Mouse (Mus musculus): ENCODE data around the gene Rex1bd. TPM values are rescaled to one million over a fixed set of nuclear protein-coding genes. Genes with fewer than 3 reads are reported as not detected.
A peak's percentile ranks its signal among the peaks of the same experiment; 100 is the strongest.

Gene Rex1bd
- polyA plus RNA-seq, 1 experiment from 2014 or later: 164 TPM

DNA sequence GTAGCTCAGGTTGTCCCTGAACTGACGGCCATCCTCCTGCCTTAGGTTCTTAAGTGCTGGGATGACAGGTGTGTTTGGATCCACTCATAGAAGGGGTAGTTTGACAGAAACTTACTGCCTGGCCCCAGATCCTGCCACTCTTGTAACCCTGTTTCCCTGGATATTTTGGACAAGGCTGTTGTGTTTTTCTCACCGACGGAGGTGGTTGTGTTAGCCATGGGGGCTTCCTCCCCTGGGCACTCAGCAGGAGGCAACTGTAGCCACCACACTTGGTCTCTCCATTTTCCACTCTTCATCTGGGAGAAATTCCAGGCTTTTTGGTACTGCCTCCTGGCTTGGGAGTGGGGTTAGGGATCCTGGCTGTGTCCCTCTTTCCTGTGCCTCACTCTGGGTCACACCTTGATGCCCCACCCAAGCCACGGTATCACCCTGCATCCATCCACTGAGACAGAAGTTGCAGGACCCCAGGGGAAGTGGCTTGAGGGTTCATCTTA lies 33.5 kb upstream of the Rex1bd start:
- Histone ChIP-seq H3K4me2 (peak overlapping the region; percentile 82), H3K9ac (peak overlapping the region; percentile 68), H3K27ac (peak overlapping the region; percentile 93; the same call in 1 of the 2 replicates), H3K4me3 (peak overlapping the region; percentile 77), H3K36me3 (replicated peaks) (peaks cover 15% of the 10 kb centered on the region), H3K27me3 (replicated peaks) (no peaks in the 10 kb centered on the region), H3K4me1 (peaks cover 48% of the 10 kb centered on the region), H3K9me3 (no peaks in the 10 kb centered on the region)
- no peak for ATAC-seq (replicated peaks)
- WGBS: 11% methylated on average over 4 of the region's 4 CpGs

DNA sequence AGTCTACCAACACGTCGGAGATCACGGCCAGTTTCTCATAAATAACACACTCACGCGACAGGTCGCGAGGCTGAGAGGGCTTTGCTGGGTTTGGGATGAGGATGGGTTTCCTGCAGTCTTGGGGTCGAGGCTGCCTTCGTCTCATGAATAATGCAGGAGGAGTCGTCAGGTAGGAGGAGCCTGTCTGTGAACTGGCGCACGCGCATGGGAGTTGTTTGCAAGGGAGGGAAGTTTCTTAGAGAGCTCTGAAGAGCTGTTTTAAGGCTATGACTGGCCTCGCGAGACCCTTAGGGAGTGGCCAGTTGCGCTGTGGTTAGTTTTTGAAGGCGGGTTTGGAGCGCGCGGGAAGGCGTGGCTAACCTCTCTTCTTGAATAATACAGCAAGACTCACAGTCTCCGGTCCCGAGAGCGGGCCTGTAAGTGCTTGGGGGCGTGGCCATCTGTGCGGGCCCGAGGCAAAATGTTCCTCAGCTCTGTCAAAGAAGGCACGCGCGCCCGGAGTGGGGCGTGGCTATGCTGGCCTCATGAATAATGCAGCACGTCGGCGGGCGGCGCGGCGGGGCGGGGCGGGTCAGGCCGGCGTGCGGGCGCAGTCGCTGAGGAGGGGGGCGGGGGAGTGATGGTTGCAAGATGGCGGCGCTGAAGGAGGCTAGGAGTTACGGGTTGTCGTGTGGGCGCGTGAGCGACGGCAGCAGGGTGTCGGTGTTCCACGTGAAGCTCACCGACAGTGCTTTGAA lies 32.7 kb upstream of the Rex1bd start, which contains the start of gene Ell:
Gene Ell, plus strand, starts transcription at position 381 of the 737 bp plus-strand sequence.
- Histone ChIP-seq H3K4me1 (peaks cover 46% of the 10 kb centered on the region), H3K4me2 (peak within 1 kb of the TSS; percentile 82), H3K36me3 (replicated peaks) (peaks cover 22% of the 10 kb centered on the region), H3K4me3 (peak within 1 kb of the TSS; percentile 77), H3K27me3 (replicated peaks) (no peaks in the 10 kb centered on the region), H3K9me3 (no peaks in the 10 kb centered on the region), H3K9ac (peak within 1 kb of the TSS; percentile 68), H3K27ac (peak within 1 kb of the TSS; percentile 93)
- under 1% methylated on average over 58 of the region's 58 CpGs for WGBS
- peak; percentile 87 for ATAC-seq (replicated peaks)

DNA sequence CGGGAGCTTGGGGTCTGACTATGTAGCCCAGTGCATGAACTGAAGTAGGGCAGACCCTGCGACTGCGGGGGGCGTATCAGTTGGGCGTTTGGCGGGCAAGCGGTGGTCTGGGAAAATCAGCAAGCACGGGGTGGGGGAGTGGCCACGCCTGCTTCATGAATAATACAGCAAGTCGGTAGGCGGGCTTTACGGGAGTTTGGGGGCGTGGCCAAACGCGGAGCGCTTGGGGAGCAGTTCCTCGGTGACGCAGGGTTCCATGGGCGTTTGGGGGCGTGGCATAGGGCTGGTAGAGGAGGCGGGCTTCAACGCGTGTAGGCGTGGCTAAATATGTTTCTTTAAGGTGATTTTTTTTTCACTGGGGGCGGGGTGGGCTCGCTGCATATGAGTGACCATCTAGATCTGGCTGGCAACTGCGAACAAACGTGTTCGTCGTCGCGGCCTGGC lies 32.1 kb upstream of the Rex1bd start:
- Histone ChIP-seq H3K4me1 (peaks cover 41% of the 10 kb centered on the region), H3K4me2 (peak overlapping the region; percentile 82), H3K27me3 (replicated peaks) (no peaks in the 10 kb centered on the region), H3K27ac (peak overlapping the region; percentile 93), H3K4me3 (peak overlapping the region; percentile 77), H3K9me3 (no peaks in the 10 kb centered on the region), H3K36me3 (replicated peaks) (peaks cover 24% of the 10 kb centered on the region), H3K9ac (peak overlapping the region; percentile 68)
- WGBS: 0% methylated on average over 32 of the region's 32 CpGs
- peak; percentile 77 for ATAC-seq (replicated peaks)

DNA sequence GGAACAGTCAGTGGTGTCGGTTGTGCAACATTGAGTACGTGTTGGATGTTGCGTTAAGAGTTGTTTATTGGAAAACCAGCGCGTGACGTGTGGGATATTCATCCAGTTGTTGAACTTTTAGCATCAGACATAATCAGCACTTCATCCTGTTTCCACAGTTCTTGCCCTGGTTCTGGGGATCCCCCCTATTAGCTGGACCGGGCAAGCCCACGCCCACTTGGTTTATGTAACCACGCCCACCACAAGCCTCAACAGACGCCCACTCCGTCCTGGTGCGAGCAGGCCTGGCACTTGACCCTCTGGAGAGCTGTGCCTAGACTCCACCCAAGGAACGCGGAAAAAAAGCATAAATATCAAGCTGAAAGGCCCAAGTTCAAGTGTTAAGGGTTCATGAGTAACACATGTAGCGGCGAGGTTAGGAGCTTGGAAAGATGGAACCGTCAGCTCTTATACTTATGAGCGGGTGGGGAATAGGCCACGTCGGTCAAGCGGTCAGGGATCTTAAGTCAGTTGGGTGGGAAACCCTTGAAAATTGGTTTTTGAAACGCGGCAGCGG lies 31.6 kb upstream of the Rex1bd start:
- 14% methylated on average over 24 of the region's 24 CpGs for WGBS
- Histone ChIP-seq H3K4me1 (peaks cover 36% of the 10 kb centered on the region), H3K4me3 (peak overlapping the region; percentile 77), H3K27me3 (replicated peaks) (no peaks in the 10 kb centered on the region), H3K36me3 (replicated peaks) (peaks cover 24% of the 10 kb centered on the region), H3K27ac (peak overlapping the region; percentile 93), H3K4me2 (peak overlapping the region; percentile 82), H3K9me3 (no peaks in the 10 kb centered on the region), H3K9ac (peak overlapping the region; percentile 42)
- peak; percentile 28 for ATAC-seq (replicated peaks)

DNA sequence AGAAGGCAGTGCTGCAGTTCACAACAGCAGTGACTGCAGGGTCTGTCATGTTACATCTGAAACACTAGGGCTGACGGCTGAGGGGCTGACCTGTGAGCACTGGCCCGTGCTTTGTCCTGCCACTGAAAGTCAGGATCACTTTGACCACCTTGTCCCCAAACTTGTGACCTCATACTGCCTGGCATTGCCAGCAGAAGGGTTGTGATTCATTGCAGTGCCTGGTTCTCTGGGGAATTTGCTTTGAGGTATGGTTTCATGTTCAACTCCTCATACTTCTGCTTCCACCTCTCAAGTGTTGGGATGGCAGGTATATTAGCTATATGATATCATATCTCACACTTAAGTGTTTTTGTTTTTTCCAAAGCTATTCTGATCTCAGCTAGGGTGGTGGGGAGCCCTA lies 29.1 kb upstream of the Rex1bd start:
- Histone ChIP-seq H3K4me2 (no peak overlapping the region), H3K36me3 (replicated peaks) (peaks cover 45% of the 10 kb centered on the region)
- no peak for ATAC-seq (replicated peaks)

DNA sequence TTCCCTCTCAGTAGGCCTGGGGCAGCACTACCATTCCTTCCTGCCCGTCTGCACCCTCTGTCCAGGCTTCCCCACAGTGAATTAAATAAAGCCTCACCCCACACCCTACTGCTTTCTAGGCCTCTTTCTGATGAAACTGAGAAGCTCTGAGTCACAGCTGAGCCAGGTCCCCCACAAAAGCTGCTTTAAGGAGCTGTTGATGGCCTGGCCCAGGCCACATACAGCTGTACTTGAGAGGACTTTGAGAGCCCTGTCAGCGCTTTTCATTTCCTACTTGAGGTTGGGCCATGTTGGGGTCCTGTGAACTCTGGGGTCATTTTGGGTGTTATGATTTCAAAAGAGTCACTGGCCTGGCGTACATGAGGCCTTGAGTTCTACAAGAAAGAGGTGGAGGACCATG lies 28.7 kb upstream of the Rex1bd start:
- Histone ChIP-seq H3K4me3 (no peak overlapping the region), H3K27me3 (replicated peaks) (no peaks in the 10 kb centered on the region), H3K9ac (no peak overlapping the region), H3K27ac (no peak overlapping the region), H3K4me1 (peaks cover 11% of the 10 kb centered on the region), H3K36me3 (replicated peaks) (peaks cover 47% of the 10 kb centered on the region), H3K4me2 (no peak overlapping the region), H3K9me3 (no peaks in the 10 kb centered on the region)
- WGBS: 92% methylated on average over 3 of the region's 3 CpGs
- ATAC-seq (replicated peaks): no peak

More for the DNA sequence above, 29.1 kb upstream of the Rex1bd start:
- H3K4me1 ChIP-seq: peaks cover 15% of the 10 kb centered on the region
- H3K27ac ChIP-seq: no peak overlapping the region
- 81% methylated on average over 2 of the region's 2 CpGs for WGBS
- no peak overlapping the region for H3K9ac ChIP-seq
- H3K9me3 ChIP-seq: no peaks in the 10 kb centered on the region
- no peak overlapping the region for H3K4me3 ChIP-seq
- H3K27me3 ChIP-seq (replicated peaks): no peaks in the 10 kb centered on the region

DNA sequence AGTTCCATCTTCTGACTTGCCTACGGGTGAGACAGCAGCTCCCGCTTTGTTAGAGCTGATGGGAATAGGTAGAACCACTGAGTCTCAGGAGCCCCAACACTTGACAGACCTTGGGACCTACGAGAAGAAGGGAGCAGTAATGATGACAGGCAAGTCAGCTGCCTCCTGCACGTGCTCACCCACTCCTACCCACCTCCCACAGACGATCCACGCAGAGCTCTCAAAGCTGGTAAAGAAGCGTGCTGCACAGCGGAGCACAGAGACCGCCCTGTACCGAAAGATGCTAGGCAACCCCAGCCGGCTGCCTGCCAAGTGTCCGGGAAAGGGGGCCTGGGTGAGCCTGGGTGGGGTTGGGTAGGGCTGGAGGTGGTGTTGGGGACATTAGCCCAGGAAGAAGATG lies 27.7 kb upstream of the Rex1bd start:
- Histone ChIP-seq H3K9ac (no peak overlapping the region), H3K9me3 (no peaks in the 10 kb centered on the region), H3K36me3 (replicated peaks) (peaks cover 52% of the 10 kb centered on the region), H3K4me2 (no peak overlapping the region), H3K27me3 (replicated peaks) (no peaks in the 10 kb centered on the region), H3K4me3 (no peak overlapping the region), H3K4me1 (peaks cover 11% of the 10 kb centered on the region), H3K27ac (no peak overlapping the region)
- WGBS: 96% methylated on average over 12 of the region's 12 CpGs
- ATAC-seq (replicated peaks): no peak

DNA sequence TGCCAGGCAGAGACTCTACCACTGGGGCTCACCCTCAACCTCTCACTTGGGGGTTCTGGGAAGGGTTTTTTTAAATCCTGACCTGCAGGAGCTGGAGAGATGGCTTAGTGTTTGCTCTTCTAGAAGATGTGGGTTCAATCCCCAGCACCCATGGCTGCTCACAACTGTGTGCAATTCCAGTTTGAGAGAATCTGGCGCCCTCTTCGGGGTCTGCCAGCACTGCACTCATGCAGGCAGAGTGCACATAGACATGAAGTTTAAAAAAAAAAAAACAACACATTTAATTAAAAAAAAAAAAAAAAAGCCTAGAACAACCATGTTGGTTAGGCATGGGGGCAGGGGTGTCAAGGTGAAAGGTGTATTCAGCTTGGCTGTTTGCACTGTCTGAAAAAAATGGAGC lies 23.8 kb upstream of the Rex1bd start:
- 94% methylated on average over 2 of the region's 2 CpGs for WGBS
- H3K27ac ChIP-seq: no peak overlapping the region
- H3K4me3 ChIP-seq: no peak overlapping the region
- no peaks in the 10 kb centered on the region for H3K9me3 ChIP-seq
- H3K4me2 ChIP-seq: no peak overlapping the region
- ATAC-seq (replicated peaks): no peak
- no peak overlapping the region for H3K9ac ChIP-seq
- no peaks in the 10 kb centered on the region for H3K27me3 ChIP-seq (replicated peaks)
- peaks cover 39% of the 10 kb centered on the region for H3K36me3 ChIP-seq (replicated peaks)
- H3K4me1 ChIP-seq: peaks cover 28% of the 10 kb centered on the region

DNA sequence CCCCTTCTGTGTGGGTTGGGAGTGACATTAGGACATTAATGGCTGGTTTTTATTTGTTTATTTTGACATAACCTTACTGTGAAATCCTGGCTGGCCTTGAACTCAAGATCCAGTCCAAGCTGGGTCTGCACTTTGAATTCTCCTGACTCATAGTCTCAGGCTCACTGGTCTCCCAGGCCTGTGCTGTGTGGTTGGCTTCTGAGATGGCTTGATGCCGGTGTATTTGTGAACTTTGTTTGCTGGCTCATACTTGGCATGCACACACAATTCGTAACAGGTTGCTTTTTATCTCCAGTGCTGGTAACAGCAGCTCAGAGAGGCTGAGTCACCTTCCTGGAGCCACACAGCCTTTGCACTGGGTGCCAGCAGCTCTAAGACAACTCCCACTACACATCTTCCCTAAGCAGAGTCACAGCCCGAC lies 23.2 kb upstream of the Rex1bd start:
- H3K9me3 ChIP-seq: no peaks in the 10 kb centered on the region
- H3K27me3 ChIP-seq (replicated peaks): no peaks in the 10 kb centered on the region
- peaks cover 34% of the 10 kb centered on the region for H3K36me3 ChIP-seq (replicated peaks)
- no peak overlapping the region for H3K9ac ChIP-seq
- H3K27ac ChIP-seq: no peak overlapping the region
- H3K4me3 ChIP-seq: no peak overlapping the region
- ATAC-seq (replicated peaks): no peak
- H3K4me1 ChIP-seq: peaks cover 28% of the 10 kb centered on the region
- 97% methylated on average over 3 of the region's 3 CpGs for WGBS
- no peak overlapping the region for H3K4me2 ChIP-seq

DNA sequence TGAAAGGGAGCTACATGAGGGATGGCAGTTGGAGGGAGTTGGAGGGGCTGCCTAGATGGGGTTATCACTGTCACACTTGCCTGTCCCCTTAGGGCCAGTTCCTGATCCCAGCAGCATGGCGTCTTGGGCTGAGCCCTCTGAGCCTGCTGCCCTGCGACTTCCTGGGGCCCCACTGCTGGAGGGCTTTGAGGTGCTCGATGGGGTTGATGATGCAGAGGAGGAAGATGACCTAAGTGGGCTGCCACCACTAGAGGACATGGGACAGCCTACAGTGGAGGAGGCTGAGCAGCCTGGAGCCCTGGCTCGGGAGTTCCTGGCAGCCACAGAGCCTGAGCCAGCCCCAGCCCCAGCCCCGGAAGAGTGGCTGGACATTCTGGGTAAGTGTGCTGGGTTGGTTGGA lies 22.7 kb upstream of the Rex1bd start:
- H3K4me2 ChIP-seq: no peak overlapping the region
- 86% methylated on average over 5 of the region's 5 CpGs for WGBS
- no peak overlapping the region for H3K9ac ChIP-seq
- no peaks in the 10 kb centered on the region for H3K27me3 ChIP-seq (replicated peaks)
- peaks cover 28% of the 10 kb centered on the region for H3K4me1 ChIP-seq
- H3K36me3 ChIP-seq (replicated peaks): peaks cover 30% of the 10 kb centered on the region
- ATAC-seq (replicated peaks): no peak
- H3K9me3 ChIP-seq: no peaks in the 10 kb centered on the region
- H3K4me3 ChIP-seq: no peak overlapping the region
- H3K27ac ChIP-seq: no peak overlapping the region

DNA sequence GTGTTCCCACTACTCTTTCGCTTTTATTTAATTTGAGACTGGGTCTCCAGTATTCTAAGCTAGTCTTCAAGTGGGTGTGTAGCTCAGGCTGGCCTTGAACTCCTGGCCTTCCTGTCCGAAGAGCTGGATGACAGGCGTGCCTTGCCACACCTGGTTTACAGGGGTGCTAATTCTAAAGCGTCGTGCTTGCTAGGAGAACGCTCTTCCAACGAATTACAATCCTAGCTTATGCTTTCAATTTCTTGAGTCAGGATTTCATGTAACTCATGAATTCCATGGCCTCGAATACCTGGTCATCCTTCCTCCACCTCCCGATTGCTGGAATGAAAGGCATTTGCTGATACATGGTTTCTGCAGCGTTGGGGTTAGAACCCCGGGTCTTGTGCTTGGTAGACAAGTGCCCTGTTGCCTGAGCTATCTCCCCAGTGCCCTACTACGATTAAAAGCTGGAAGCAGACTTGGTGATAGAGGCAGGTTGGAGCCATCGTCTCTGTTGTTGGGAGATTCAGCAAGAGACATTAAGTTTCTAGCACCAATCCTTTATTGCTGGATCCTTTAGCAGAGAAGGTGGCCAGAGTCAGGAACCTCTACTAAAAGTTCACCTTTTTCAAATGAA lies 21.7 kb upstream of the Rex1bd start:
- H3K4me3 ChIP-seq: peak overlapping the region; percentile 87
- H3K9ac ChIP-seq: peak overlapping the region; percentile 88
- peak overlapping the region; percentile 90 for H3K27ac ChIP-seq
- WGBS: 33% methylated on average over 13 of the region's 13 CpGs
- H3K27me3 ChIP-seq (replicated peaks): no peaks in the 10 kb centered on the region
- peaks cover 28% of the 10 kb centered on the region for H3K36me3 ChIP-seq (replicated peaks)
- no peaks in the 10 kb centered on the region for H3K9me3 ChIP-seq
- H3K4me2 ChIP-seq: peak overlapping the region; percentile 79
- peaks cover 33% of the 10 kb centered on the region for H3K4me1 ChIP-seq
- no peak for ATAC-seq (replicated peaks)

DNA sequence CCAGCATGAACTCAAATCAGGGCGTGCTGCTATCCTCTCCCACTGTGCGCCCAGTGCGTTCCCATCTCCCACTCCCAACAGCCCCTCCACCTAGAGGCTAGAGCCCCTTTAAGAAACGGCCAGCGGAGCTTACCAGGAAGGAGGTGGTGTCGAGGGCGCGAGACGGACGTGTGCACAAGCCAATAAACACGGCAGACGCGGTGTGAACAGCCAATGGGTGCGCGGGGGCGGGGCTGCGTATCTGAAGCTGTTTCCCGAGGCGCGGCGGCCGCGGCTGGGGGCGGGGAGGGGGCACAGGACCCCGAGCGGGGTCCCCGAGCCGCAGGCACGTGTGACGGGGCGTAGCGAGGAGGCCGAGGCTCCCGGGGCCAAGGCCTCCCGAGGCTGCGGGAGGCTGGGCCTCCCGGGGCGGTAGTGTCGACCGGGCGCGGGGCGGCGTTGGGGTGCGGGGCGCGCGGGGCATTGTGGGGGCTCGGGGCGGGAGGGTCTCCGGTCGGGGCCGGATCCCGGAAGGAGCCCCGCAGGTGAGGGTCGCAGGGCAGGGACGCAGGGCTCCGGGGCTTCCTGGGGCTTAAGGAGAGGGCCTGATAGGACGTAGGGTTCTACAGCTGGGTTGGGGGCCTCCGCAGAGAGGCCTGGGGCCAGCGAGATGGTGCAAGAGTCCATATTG lies 21.1 kb upstream of the Rex1bd start, which contains the start of the genes Fkbp8 and Kxd1:
Gene Fkbp8, plus strand, starts transcription at position 213 of the 670 bp plus-strand sequence.
Gene Kxd1, minus strand, starts transcription at position 445 of the 670 bp plus-strand sequence.
- no peaks in the 10 kb centered on the region for H3K9me3 ChIP-seq
- peaks cover 34% of the 10 kb centered on the region for H3K4me1 ChIP-seq
- H3K9ac ChIP-seq: peak within 1 kb of the TSS; percentile 88
- WGBS: under 1% methylated on average over 57 of the region's 61 CpGs
- peak within 1 kb of the TSS; percentile 79 for H3K4me2 ChIP-seq
- H3K27me3 ChIP-seq (replicated peaks): no peaks in the 10 kb centered on the region
- peaks cover 26% of the 10 kb centered on the region for H3K36me3 ChIP-seq (replicated peaks)
- peak within 1 kb of the TSS; percentile 87 for H3K4me3 ChIP-seq
- peak; percentile 95 for ATAC-seq (replicated peaks)
- H3K27ac ChIP-seq: peak within 1 kb of the TSS; percentile 90

Data from midbrain, embryonic 15.5 days (tissue).